Mouse (Mus musculus) liver, embryonic 12.5 days (tissue): ENCODE results near the gene Olfr1564. TPM values are rescaled to one million over a fixed set of nuclear protein-coding genes. Genes with fewer than 3 reads are reported as not detected.
"Not testable (repeated sequence)": the region's sequence is repeated elsewhere in the genome, so short reads cannot be mapped to it uniquely, and the experiment has no call there.

Source experiments
- ATAC-seq: fragments of 200-750 bp; cut with Nextera tagmentation; 2 replicates; pipeline ENCODE4 v1.8.0; 2017; ENCODE audit warnings: moderate number of reproducible peaks, mild to moderate bottlenecking, moderate library complexity
- H3K27ac ChIP-seq: fragments of 300-500 bp; sonication (generic); 2 replicates; pipeline ENCODE4 v1.5.1; 2016; ENCODE audit warnings: mild to moderate bottlenecking
- H3K27me3 ChIP-seq: fragments of 300-500 bp; sonication (generic); replicated peaks from 2 replicates; pipeline ENCODE4 v1.6.1; 2016; ENCODE audit warnings: mild to moderate bottlenecking, moderate library complexity
- H3K36me3 ChIP-seq: fragments of 300-500 bp; sonication (generic); 2 replicates; pipeline ENCODE4 v1.6.1; 2016; ENCODE audit warnings: mild to moderate bottlenecking, moderate library complexity
- H3K4me1 ChIP-seq: fragments of 300-500 bp; sonication (generic); 2 replicates; pipeline ENCODE4 v1.6.1; 2016
- H3K4me2 ChIP-seq: fragments of 300-500 bp; sonication (generic); 2 replicates; pipeline ENCODE4 v1.6.1; 2016; ENCODE audit warnings: mild to moderate bottlenecking, moderate library complexity
- H3K4me3 ChIP-seq: fragments of 300-500 bp; sonication (generic); 2 replicates; pipeline ENCODE4 v1.5.1; 2016; ENCODE audit warnings: mild to moderate bottlenecking, moderate library complexity
- H3K9ac ChIP-seq: fragments of 300-500 bp; sonication (generic); 2 replicates; pipeline ENCODE4 v1.6.1; 2016; ENCODE audit warnings: mild to moderate bottlenecking, moderate library complexity
- H3K9me3 ChIP-seq: fragments of 300-500 bp; sonication (generic); replicated peaks from 2 replicates; pipeline ENCODE4 v1.6.1; 2016; ENCODE audit warnings: mild to moderate bottlenecking, moderate library complexity
- WGBS: fragments of 180-500 bp; shearing (Covaris S2); methylation state at CpG from one replicate; pipeline ENCODE4 v1.1.7; 2016; ENCODE audit not compliant: insufficient replicate concordance; 5-methylcytosine and 5-hydroxymethylcytosine counted together
- polyA plus RNA-seq: library from polyadenylated mRNA; unstranded; fragments of >200 nt; fragmentation: Nextera tagmentation; extraction: Ambion mirVana; gene quantifications from 2 replicates; pipeline ENCODE4 v1.2.1, GENCODE M21; 2016

Gene Olfr1564
- polyA plus RNA-seq = not detected in 2 replicates

DNA sequence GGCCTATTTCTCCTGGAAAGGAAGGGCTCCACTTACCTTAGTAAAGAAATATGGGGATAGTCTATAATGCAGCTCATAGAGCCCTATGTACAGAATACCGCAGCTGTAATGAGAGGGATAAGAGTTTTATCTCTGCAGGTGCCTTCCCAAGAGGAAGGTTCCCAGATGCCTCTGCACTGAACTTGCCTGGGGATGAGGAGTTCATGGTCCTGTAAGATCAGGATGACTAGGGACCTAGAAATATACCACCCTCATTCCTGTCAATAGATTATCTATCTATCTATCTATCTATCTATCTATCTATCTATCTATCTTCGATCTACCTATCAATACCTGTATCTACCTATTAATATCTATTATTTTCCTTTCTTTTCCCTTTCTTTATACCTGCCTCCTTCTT lies at the start of gene Olfr1564:
Gene Olfr1564, minus strand, starts transcription at position 101 of the 400 bp plus-strand sequence.
- Histone ChIP-seq H3K27me3 (no peaks in the 10 kb centered on the region), H3K4me1 (no peaks in the 10 kb centered on the region)
- WGBS = 54% methylated on average over 2 of the region's 2 CpGs

DNA sequence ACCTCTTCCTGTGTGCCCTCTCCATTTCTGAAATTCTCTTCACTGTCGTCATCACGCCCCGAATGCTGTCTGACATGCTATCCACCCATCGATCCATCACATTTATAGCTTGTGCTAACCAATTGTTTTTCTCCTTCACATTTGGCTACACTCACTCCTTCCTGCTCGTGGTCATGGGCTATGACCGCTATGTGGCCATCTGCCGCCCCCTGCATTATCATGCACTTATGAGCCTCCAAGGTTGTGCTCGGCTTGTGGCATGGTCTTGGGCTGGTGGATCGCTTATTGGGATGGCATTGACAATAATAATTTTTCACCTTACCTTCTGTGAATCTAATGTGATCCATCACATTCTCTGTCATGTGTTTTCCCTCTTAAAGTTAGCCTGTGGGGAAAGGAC lies 47.4 kb upstream of the Olfr1564 start:
- 71% methylated on average over 9 of the region's 9 CpGs for WGBS
- Histone ChIP-seq H3K4me1 (no peaks in the 10 kb centered on the region), H3K27me3 (peaks cover 4% of the 10 kb centered on the region; the same call in 1 of the 2 replicates), H3K9ac (no peak overlapping the region), H3K4me2 (no peak overlapping the region), H3K4me3 (no peak overlapping the region), H3K36me3 (no peaks in the 10 kb centered on the region), H3K9me3 (no peaks in the 10 kb centered on the region), H3K27ac (no peak overlapping the region)
- no peak for ATAC-seq

More for the DNA sequence above, at the start of gene Olfr1564:
- Histone ChIP-seq H3K9ac (no peak within 1 kb of the TSS), H3K4me2 (no peak within 1 kb of the TSS), H3K4me3 (no peak within 1 kb of the TSS), H3K36me3 (no peaks in the 10 kb centered on the region), H3K9me3 (0 out of 2 replicates have a peak, but pooled peaks cover 4% of the 10 kb centered on the region), H3K27ac (no peak within 1 kb of the TSS)
- no peak for ATAC-seq

DNA sequence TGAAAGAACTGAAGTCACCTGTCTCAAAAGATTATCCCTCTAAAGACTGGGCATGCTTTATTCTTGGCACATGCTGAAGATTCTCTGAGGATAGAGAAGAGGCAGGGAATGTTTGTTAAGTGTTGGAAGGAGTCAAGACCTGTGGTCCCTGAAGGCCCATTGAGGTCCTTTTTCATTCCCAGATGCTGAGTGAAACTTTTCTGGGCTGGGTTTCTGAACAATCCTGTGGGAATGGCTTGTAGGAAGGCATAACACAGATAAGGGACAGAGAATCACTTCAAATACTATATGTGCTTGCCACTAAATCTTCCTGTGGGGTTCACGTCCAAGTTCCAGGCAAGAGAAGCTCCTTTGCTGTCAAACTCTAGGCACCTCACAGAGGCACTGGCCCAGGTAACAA lies 42.9 kb upstream of the Olfr1564 start, which contains the start of gene Olfr63:
Gene Olfr63, plus strand, starts transcription at position 301 of the 400 bp plus-strand sequence.
- no peaks in the 10 kb centered on the region for H3K36me3 ChIP-seq
- no peaks in the 10 kb centered on the region for H3K9me3 ChIP-seq
- H3K4me1 ChIP-seq = no peaks in the 10 kb centered on the region
- no peak within 1 kb of the TSS for H3K4me2 ChIP-seq
- peaks cover 4% of the 10 kb centered on the region; the same call in 1 of the 2 replicates for H3K27me3 ChIP-seq
- no peak within 1 kb of the TSS for H3K9ac ChIP-seq
- no peak for ATAC-seq
- WGBS = 63% methylated on average over 1 of the region's 1 CpGs
- H3K27ac ChIP-seq = no peak within 1 kb of the TSS
- no peak within 1 kb of the TSS for H3K4me3 ChIP-seq

DNA sequence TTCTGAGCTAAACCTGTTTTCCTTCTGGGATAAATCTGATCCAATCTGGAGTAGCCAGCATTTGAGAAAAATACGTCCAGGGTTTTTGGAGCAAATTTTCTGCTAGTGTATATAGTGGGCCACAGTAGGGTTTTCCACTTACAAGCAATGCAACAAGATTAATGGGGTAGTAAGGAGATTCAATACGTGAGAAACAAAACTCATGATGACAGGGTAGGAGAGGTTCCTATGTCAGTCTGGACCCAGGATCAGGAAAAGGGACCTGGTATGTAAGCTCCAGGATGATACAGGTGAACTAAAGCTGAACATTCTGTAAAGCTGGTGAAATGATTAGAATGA lies 33.8 kb upstream of the Olfr1564 start:
- not testable (repeated sequence) for H3K36me3 ChIP-seq, H3K9ac ChIP-seq, H3K27me3 ChIP-seq, H3K27ac ChIP-seq, H3K4me2 ChIP-seq, H3K9me3 ChIP-seq, ATAC-seq, H3K4me1 ChIP-seq, H3K4me3 ChIP-seq
- no CpG with 5 or more reads among the region's 2 CpGs for WGBS

DNA sequence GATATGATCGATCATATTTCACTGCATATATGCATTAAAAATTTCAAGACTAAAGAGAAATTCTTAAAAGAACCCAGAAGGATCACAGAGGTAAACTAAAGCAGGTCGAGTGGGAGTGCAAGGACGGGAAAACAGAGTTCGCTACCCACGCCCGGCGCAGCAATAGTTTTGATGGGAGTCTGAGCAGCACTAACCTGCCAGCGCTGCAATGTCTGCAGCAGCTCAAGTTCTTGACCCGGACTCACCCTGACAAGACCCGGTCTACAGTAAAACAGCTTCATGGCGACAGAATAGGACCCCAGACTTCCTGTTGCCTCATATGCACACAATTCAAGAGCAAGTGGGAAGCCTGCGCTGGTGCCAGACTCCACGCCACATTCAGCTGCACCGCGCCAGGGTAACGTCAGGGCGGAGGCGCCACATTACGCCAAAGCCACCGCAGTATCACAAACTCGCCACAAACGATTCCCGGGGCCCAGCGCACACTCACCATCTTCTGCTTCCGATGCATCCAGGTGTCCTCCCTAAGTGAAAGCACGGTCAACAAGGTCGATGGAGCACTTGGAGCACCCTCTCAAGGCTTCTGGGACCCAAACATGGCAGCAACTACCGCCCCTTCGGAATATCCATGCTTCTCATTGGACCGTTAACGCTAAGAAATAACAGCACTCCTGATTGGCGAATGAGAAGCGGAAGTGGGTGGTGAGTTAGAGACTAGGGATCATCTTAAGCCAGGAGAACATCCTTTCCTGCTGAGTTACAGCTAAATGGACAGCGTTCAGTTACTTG lies 33.2 kb upstream of the Olfr1564 start, which contains the start of gene Zfp955a:
Gene Zfp955a, minus strand, starts transcription at position 616 of the 789 bp plus-strand sequence.
- not testable (repeated sequence) for H3K9ac ChIP-seq, H3K9me3 ChIP-seq, H3K4me1 ChIP-seq, H3K27me3 ChIP-seq, H3K36me3 ChIP-seq, H3K27ac ChIP-seq
- H3K4me2 ChIP-seq = peak within 1 kb of the TSS; percentile 43
- peak; percentile 96 for ATAC-seq
- WGBS = 26% methylated on average over 1 of the region's 34 CpGs
- H3K4me3 ChIP-seq = peak within 1 kb of the TSS; percentile 13; the same call in 1 of the 2 replicates

DNA sequence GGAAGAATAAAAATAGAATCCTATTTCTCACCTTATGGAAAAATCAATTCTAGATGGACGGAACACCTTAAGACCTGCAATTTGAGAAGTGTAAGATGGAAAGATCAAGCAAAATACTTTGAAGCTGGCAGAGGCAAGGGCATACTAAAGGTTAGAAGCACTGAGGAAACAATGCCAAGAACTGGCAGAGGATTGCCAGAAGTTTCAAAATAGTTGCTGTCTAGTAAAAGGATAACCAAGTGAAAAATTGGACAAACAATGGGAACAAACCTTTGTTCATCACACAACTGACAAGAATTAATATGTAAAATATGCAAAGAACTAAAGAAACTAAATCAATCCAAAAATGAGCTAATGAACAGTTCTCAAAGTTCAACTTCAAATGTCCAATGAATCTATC lies 15.2 kb upstream of the Olfr1564 start:
- not testable (repeated sequence) for H3K9ac ChIP-seq, ATAC-seq, H3K4me2 ChIP-seq, H3K4me1 ChIP-seq, H3K4me3 ChIP-seq, H3K27me3 ChIP-seq, H3K27ac ChIP-seq
- peaks cover 14% of the 10 kb centered on the region for H3K36me3 ChIP-seq
- H3K9me3 ChIP-seq = peaks cover 10% of the 10 kb centered on the region
- 80% methylated on average over 1 of the region's 1 CpGs for WGBS

DNA sequence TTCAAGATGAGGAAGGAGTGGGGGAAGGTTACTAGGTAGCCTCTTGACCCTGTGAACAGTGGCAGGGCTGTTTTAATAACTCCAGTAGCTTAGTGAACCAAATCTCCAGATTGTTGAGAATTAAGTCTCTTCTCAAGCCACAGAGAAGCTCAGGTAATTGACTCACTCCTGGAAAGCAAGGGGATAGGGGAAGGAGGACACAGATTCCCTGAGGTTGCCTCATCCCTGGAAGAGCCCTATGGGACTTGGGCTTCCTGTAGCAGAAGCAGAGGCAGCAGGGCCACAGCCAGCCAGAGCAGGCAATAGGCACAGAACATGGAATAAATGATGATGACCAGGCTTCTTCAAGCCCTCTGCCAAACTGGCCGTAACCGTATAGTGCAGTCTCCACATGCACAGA lies 30.5 kb downstream of the Olfr1564 start, which contains the start of gene Olfr239:
Gene Olfr239, plus strand, starts transcription at position 301 of the 400 bp plus-strand sequence.
- not testable (repeated sequence) for ATAC-seq, H3K9me3 ChIP-seq
- no CpG with 5 or more reads among the region's 2 CpGs for WGBS

DNA sequence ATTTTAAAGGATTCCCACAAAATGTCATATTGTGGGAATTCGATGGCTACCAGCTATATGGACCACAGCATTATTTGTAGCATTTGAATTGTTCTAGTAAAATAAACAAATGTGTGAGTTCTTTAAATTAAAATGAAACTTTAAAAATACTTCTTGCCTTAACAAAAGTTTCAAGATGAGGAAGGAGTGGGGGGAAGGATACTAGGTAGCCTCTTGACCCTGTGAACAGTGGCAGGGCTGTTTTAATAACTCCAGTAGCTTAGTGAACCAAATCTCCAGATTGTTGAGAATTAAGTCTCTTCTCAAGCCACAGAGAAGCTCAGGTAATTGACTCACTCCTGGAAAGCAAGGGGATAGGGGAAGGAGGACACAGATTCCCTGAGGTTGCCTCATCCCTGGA lies 53.3 kb downstream of the Olfr1564 start, which contains the start of gene Olfr55:
Gene Olfr55, plus strand, starts transcription at position 301 of the 400 bp plus-strand sequence.
- not testable (repeated sequence) for H3K36me3 ChIP-seq, H3K9ac ChIP-seq, H3K4me1 ChIP-seq, H3K9me3 ChIP-seq, ATAC-seq, H3K27me3 ChIP-seq, H3K4me3 ChIP-seq, H3K27ac ChIP-seq, H3K4me2 ChIP-seq
- 44% methylated on average over 1 of the region's 1 CpGs for WGBS

More for the DNA sequence above, 30.5 kb downstream of the Olfr1564 start, which contains the start of gene Olfr239:
- not testable (repeated sequence) for H3K27me3 ChIP-seq, H3K4me1 ChIP-seq, H3K27ac ChIP-seq, H3K36me3 ChIP-seq, H3K4me3 ChIP-seq, H3K4me2 ChIP-seq, H3K9ac ChIP-seq

Other genes starting within 250 kb of the Olfr1564 start
- gene Zfp952, start 228.6 kb downstream of the Olfr1564 start, polyA plus RNA-seq = 4.3 and 4.4 TPM in 2 replicates
- 3.3 and 3.5 TPM in 2 replicates for gene Zfp763, start 188.3 kb downstream of the Olfr1564 start, polyA plus RNA-seq
- not detected in 2 replicates for gene 4921501E09Rik, start 153.6 kb downstream of the Olfr1564 start, polyA plus RNA-seq
- gene Zfp563, start 132.4 kb downstream of the Olfr1564 start, polyA plus RNA-seq = 1.7 and 1.9 TPM in 2 replicates
- not detected in 2 replicates for gene Morc2b, start 82.0 kb downstream of the Olfr1564 start, polyA plus RNA-seq
- not detected in 2 replicates for gene Olfr55, start 53.2 kb downstream of the Olfr1564 start, polyA plus RNA-seq
- not detected in 2 replicates for gene Olfr239, start 30.4 kb downstream of the Olfr1564 start, polyA plus RNA-seq
- 6.1 and 7.0 TPM in 2 replicates for gene Zfp955a, start 33.5 kb upstream of the Olfr1564 start, polyA plus RNA-seq
- 0.02 TPM in 1 of 2 replicates, not detected in the other for gene Olfr63, start 43.0 kb upstream of the Olfr1564 start, polyA plus RNA-seq
- 4.0 and 4.2 TPM in 2 replicates for gene Zfp955b, start 67.9 kb upstream of the Olfr1564 start, polyA plus RNA-seq
- 4.5 and 5.3 TPM in 2 replicates for gene Zfp81, start 137.2 kb upstream of the Olfr1564 start, polyA plus RNA-seq
- 9.1 TPM in 2 replicates for gene Zfp101, start 173.0 kb upstream of the Olfr1564 start, polyA plus RNA-seq
- not detected in 2 replicates for gene Actl9, start 211.2 kb upstream of the Olfr1564 start, polyA plus RNA-seq